Mouse (Mus musculus) liver (tissue): ENCODE measurements at regions not wholly inside any gene's neighbourhood (a gene's known extent, or its start where the extent isn't known, plus 50 kb on each side); places are given as distances from the start of the nearest gene placed in this dataset.
A peak's percentile ranks its signal among the peaks of the same experiment; 100 is the strongest.

Source experiments
- DNase-seq: peaks from one replicate; pipeline ENCODE4 v3.0.0-alpha.2; 2020; ENCODE audit warnings: mixed read lengths

DNA sequence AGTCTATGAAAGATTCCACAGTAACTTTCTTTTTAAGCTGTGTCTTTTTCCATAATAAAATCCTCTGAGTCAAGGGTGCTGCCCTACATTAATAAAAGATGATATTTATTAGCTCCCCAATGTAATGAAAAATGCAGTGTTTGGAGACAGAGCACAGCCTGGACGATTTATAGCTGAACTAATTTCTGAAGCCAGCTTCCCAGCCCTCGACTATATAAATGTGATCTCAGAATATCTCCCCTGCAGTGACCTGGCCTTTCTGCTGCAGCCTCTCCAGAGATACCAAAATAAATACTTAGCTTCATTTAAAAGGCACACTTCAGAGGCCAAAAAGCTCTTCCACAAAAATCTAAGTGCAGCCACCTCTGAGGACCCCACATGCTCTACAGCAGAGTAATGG is 534.7 kb downstream of the Zfp619 start:
- no peak for DNase-seq

GRCm38 (mm10) chr7:40058836-40059235 is 541.3 kb downstream of the Zfp619 start:
- DNase-seq, result no peak

DNA sequence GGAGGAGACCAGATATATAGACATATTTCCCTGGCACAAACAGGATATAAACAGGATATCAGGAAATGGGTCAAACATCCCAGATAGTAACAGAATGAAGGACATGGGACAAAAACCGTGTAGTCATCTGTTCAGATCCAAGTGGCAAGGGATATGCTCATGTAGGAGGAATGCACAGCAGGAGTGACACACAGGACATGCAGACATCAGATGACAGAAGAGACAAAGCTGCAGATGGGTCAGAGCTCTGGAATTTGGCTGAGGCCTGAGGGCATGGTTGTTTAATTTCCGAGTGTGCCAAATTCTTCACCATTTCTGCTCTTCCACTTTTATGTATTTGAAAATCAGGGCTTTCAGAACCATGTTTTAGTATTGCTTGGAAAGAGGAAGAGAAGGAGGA is 547.1 kb downstream of the Zfp619 start:
- DNase-seq, result no peak

- DNase-seq, result no peak
These were observed 548.0 kb downstream of the Zfp619 start for GRCm38 (mm10) chr7:40065526-40065925.

GRCm38 (mm10) chr7:40067378-40067777 is 549.8 kb downstream of the Zfp619 start:
- DNase-seq, result no peak

- DNase-seq, result no peak
These were observed 553.7 kb downstream of the Zfp619 start for GRCm38 (mm10) chr7:40071313-40071712.

GRCm38 (mm10) chr7:40072478-40072877 is 554.9 kb downstream of the Zfp619 start:
- no peak for DNase-seq

- peak; percentile 4 for DNase-seq
These were observed 568.7 kb downstream of the Zfp619 start for GRCm38 (mm10) chr7:40086236-40086635.

DNA sequence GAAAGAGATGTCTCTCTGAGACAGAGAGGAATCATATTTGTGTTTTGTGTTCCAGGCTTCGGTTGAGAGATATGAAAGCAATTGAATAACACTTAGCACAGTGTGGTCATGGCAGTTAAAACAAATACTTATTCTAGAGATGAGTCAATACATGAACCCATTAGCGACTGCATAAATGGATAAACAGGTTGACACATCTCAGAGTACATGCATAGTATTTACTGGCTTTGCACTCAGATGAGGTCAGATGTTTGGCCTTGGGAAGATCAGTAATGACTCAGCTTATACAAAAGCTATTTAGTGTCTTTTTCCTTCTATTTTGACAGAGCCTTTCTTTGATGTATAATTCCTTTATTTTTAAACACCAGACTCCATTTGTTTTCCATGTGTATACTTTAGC is 579.5 kb downstream of the Zfp619 start:
- DNase-seq, result no peak

- DNase-seq, result no peak
These were observed 585.7 kb downstream of the Zfp619 start for GRCm38 (mm10) chr7:40103057-40103945.

GRCm38 (mm10) chr7:40142906-40143305 is 625.3 kb downstream of the Zfp619 start:
- no peak for DNase-seq

DNA sequence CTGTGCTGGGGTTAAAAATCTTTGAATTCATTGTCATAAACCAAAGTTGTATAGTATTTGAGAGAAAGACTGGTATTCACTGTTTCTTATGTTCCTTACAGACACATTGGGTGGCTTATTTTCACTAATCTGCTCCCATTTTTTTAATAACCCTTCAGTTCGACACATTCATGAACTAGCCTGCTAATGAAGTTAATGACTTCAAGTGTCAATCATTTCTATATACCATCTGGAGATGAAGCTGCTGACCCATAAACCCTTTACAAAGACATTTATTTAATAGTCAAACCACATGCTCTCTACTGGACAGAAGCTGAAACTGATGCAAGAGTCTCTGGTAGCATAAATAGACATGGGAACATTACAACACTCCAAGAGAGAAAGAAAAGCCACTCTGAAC is 626.9 kb downstream of the Zfp619 start:
- no peak for DNase-seq

- no peak for DNase-seq
These were observed 660.0 kb downstream of the Zfp619 start for GRCm38 (mm10) chr7:40177570-40177969.

DNA sequence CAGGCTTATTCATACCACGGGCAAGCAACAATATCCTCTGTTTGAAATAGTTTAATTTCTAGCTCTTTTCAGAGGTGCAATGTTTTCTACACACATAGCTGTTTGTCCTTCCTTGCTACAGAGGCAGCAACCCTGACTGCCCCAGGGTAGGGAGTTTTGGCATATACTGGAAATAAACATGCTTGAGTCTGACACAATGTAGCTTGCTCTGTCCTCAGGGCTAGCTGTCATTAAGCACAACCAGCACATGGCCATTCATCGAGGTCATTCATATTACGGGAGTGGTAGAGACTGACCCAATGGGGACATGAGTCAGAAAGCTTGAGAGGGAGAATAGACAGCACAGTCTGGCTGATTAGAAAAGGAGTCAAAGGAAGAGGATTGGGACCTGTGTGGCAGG is 677.8 kb downstream of the Zfp619 start:
- DNase-seq, result no peak

DNA sequence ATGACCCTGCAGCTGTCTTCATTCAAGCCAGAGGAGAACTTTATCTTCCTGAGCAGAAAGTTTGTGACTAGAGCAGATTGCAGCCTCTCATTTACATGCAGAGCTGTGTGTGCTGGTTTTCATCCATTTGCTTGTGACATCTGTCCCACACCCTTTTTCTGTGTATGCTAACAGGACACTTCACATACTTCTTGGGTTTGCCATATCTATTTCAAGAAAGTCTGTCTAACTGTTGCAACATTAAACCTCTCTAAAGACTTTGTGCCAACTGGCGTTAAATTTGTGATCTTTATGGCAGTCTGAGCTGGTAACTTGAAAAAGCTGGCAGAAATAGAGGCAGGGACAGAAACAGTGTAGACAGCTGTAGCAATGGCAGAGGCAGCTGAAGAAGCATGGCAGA is 685.0 kb downstream of the Zfp619 start:
- DNase-seq, result no peak

GRCm38 (mm10) chr7:40211956-40212355 is 686.2 kb upstream of the Vstm2b start:
- no peak for DNase-seq

DNA sequence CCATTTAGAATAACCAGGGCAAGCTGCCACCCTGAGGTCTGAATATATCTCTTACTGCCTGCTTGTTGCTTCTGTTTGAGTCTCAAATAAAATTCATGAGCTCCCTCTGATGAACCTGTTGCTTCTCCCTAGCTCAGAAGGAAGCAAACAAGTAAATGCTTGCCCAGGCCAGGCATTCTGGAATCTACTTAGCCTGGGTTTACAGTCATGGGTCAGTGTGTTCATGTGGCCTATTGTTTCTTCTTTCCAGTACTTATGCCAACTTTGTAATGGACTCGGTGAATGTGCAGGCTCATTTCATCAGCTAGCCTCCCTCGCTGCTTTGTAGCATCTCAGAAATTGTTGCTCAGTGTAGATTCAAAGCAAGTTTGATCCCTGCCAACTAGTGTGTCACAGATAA is 685.6 kb upstream of the Vstm2b start:
- DNase-seq, result no peak

GRCm38 (mm10) chr7:40213646-40214045 is 684.5 kb upstream of the Vstm2b start:
- DNase-seq, result no peak

- DNase-seq, result no peak
These were observed 683.7 kb upstream of the Vstm2b start for GRCm38 (mm10) chr7:40214395-40214794.

- DNase-seq, result no peak
These were observed 682.9 kb upstream of the Vstm2b start for GRCm38 (mm10) chr7:40215271-40215670.

GRCm38 (mm10) chr7:40220549-40220948 is 677.6 kb upstream of the Vstm2b start:
- DNase-seq, result no peak

- DNase-seq, result no peak
These were observed 652.9 kb upstream of the Vstm2b start for GRCm38 (mm10) chr7:40245188-40245587.

GRCm38 (mm10) chr7:40248521-40248920 is 649.6 kb upstream of the Vstm2b start:
- DNase-seq, result no peak

GRCm38 (mm10) chr7:40253486-40253885 is 644.6 kb upstream of the Vstm2b start:
- DNase-seq, result no peak
